Comparison of ENCODE assay signal across 8 mouse cellular contexts in the genomic region with DNA sequence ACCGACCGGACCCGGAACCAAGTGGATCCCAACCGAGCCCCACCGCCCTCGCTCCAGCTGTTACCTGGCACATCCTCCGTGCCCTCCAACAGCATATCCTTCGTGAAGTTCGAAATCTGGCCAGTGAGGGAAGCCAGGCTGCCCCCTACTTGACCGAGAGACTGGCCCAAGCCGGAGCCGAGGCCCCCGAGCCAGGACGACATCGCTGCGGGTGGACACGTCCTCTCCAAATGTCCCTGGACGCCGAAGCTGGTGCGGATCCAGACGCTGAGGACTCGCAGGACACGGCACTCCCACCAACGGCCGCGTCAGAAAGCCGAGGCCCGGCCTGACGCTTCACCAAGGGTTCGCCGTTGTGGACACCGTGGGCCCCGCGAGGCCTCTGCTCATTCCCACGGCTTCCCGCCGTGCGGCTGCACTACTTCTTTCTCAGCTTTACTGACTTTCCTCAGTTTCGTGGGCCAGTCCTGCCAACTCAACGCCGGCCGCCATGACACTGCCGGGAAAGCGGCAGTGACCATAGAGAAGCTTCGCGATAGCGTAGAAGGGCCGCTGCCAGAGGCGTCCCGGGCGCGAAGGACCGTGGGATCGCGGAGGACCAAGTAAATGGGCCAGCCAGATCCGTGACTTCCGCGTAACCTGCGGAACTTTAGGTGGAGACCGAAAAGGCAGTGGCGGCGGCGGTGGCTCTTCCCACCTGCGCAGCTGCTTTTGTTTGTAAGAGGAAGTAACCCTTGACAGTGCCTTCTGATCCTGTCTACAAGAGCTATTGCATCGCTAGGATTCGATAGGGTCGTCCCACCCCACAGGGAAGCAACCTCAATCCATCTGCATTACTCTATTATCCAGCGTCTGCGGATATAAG. TPM values are rescaled to one million over a fixed set of nuclear protein-coding genes. Genes with fewer than 3 reads are reported as not detected.
A peak's percentile ranks its signal among the peaks of the same experiment; 100 is the strongest.
DNase-seq lines count a peak whose midpoint lies in the region; ATAC-seq lines count a peak whose summit lies in the region.

Gene Trip11 (minus strand): TSS at position 642 of the 865 bp plus-strand sequence.

- under 1% methylated on average over 69 of the region's 69 CpGs for WGBS in forebrain, embryonic 10.5 days
- WGBS in heart, embryonic 15.5 days = under 1% methylated on average over 69 of the region's 69 CpGs
- WGBS in liver, embryonic 12.5 days (ENCODE audit: insufficient replicate concordance) = under 1% methylated on average over 69 of the region's 69 CpGs

- peaks cover 21% of the 10 kb centered on the region for H3K36me3 ChIP-seq in forebrain, embryonic 10.5 days (replicated peaks)
- H3K36me3 ChIP-seq in heart, embryonic 15.5 days = peaks cover 11% of the 10 kb centered on the region
- peaks cover 20% of the 10 kb centered on the region for H3K36me3 ChIP-seq in liver, embryonic 12.5 days
- H3K36me3 ChIP-seq in splenic B cell, adult 2 months (ENCODE audit: control insufficient read depth, insufficient read depth, low read length, poor library complexity, severe bottlenecking) = 0 out of 2 replicates have a peak, but pooled peaks cover 3% of the 10 kb centered on the region

- H3K4me1 ChIP-seq in forebrain, embryonic 10.5 days = peaks cover 21% of the 10 kb centered on the region
- H3K4me1 ChIP-seq in heart, embryonic 15.5 days (replicated peaks) = peaks cover 20% of the 10 kb centered on the region
- peaks cover 26% of the 10 kb centered on the region for H3K4me1 ChIP-seq in liver, embryonic 12.5 days

- no peaks in the 10 kb centered on the region for H3K9me3 ChIP-seq in forebrain, embryonic 10.5 days
- no peaks in the 10 kb centered on the region for H3K9me3 ChIP-seq in heart, embryonic 15.5 days (replicated peaks)
- no peaks in the 10 kb centered on the region for H3K9me3 ChIP-seq in liver, embryonic 12.5 days (replicated peaks)

- H3K4me2 ChIP-seq in heart, embryonic 15.5 days = peak within 1 kb of the TSS; percentile 64
- H3K4me2 ChIP-seq in liver, embryonic 12.5 days = peak within 1 kb of the TSS; percentile 84

- H3K27me3 ChIP-seq in forebrain, embryonic 10.5 days (ENCODE audit: poor library complexity, severe bottlenecking) = no peaks in the 10 kb centered on the region
- no peaks in the 10 kb centered on the region for H3K27me3 ChIP-seq in heart, embryonic 15.5 days
- no peaks in the 10 kb centered on the region for H3K27me3 ChIP-seq in liver, embryonic 12.5 days (replicated peaks)
- no peaks in the 10 kb centered on the region for H3K27me3 ChIP-seq in splenic B cell, adult 2 months (ENCODE audit: control insufficient read depth, insufficient read depth, low read length, poor library complexity, severe bottlenecking)

- H3K4me3 ChIP-seq in forebrain, embryonic 10.5 days = peak within 1 kb of the TSS; percentile 95
- H3K4me3 ChIP-seq in heart, embryonic 15.5 days = peak within 1 kb of the TSS; percentile 77
- H3K4me3 ChIP-seq in liver, embryonic 12.5 days = peak within 1 kb of the TSS; percentile 80

- H3K9ac ChIP-seq in heart, embryonic 15.5 days = peak within 1 kb of the TSS; percentile 83
- peak within 1 kb of the TSS; percentile 89 for H3K9ac ChIP-seq in liver, embryonic 12.5 days

- H3K27ac ChIP-seq in forebrain, embryonic 10.5 days = peak within 1 kb of the TSS; percentile 94
- peak within 1 kb of the TSS; percentile 89 for H3K27ac ChIP-seq in heart, embryonic 15.5 days
- H3K27ac ChIP-seq in liver, embryonic 12.5 days = peak within 1 kb of the TSS; percentile 82

- DNase-seq in CD8-positive naive resting alpha-beta T cell, adult 2 months (ENCODE audit: low read depth in 2 of 2, low spot score in 2 of 2) = peak; percentile 83 to 85
- DNase-seq in c-Kit-negative CD71-positive TER-119-positive erythroid progenitor cells, embryonic 14.5 days (ENCODE audit: low read depth, low spot score) = peak; percentile 76
- DNase-seq in forebrain, embryonic 10.5 days (ENCODE audit: extremely low spot score, low spot score) = peak; percentile 84
- DNase-seq in kidney, postnatal 14 days = peak; percentile 94
- DNase-seq in naive thymus-derived CD4-positive, alpha-beta T cell, adult 2 months (ENCODE audit: low read depth) = peak; percentile 91
- peak; percentile 93 for DNase-seq in splenic B cell, adult 2 months (ENCODE audit: low read depth, low spot score)

- ATAC-seq in heart, embryonic 15.5 days (replicated peaks; ENCODE audit: insufficient number of reproducible peaks, insufficient read depth, low FRiP score, low read depth) = peak; percentile 95
- ATAC-seq in liver, embryonic 12.5 days = peak; percentile 96

RNA-seq across cellular contexts. Expression of gene Trip11, which starts in this region (rescaled TPM):
- 15.4 and 18.5 TPM in 2 replicates for polyA plus RNA-seq in forebrain, embryonic 10.5 days (2016; fragmentation: Nextera tagmentation; extraction: Ambion mirVana)
- polyA plus RNA-seq in heart, embryonic 15.5 days (2015; fragmentation: Nextera tagmentation; extraction: Ambion mirVana) = 20.8 TPM in 2 replicates
- 12.0 and 12.8 TPM in 2 replicates for polyA plus RNA-seq in liver, embryonic 12.5 days (2016; fragmentation: Nextera tagmentation; extraction: Ambion mirVana)

Comparison
In these comparisons a context has a peak if more than half of its experiments do, and no peak if none do; other contexts are left out.
1. Peak in every context shown above with its lines: DNase-seq, ATAC-seq, H3K4me3 ChIP-seq and H3K27ac ChIP-seq.